Mouse (Mus musculus) C2C12 (cell line): ENCODE results near the gene Gm11037.

ENCODE experiments used
- CTCF ChIP-seq: IDR thresholded peaks from one replicate; pipeline ENCODE4 v1.5.1; 2011; ENCODE audit not compliant: control insufficient read depth, insufficient read depth, insufficient read length
- FOSL1 ChIP-seq: IDR thresholded peaks from one replicate; pipeline ENCODE4 v1.8.0; 2011; ENCODE audit warnings: mild to moderate bottlenecking, low read length; ENCODE audit not compliant: poor library complexity, insufficient read depth, severe bottlenecking
- MYOD1 ChIP-seq: IDR thresholded peaks from one replicate; pipeline ENCODE4 v1.6.1; 2011; ENCODE audit warnings: low read depth; ENCODE audit not compliant: control insufficient read depth, insufficient read length
- MYOG ChIP-seq: IDR thresholded peaks from one replicate; pipeline ENCODE4 v1.6.1; 2011; ENCODE audit not compliant: control insufficient read depth, insufficient read length; ENCODE audit errors: extremely low read depth
- USF1 ChIP-seq: IDR thresholded peaks from one replicate; pipeline ENCODE4 v1.6.1; 2011; ENCODE audit warnings: low read depth, mild to moderate bottlenecking, control low read depth, moderate library complexity

GRCm38 (mm10) chr2:131097087-131097486, 36.2 kb upstream of the Gm11037 start:
- TF ChIP-seq MYOG (no peak), CTCF (no peak), USF1 (no peak), FOSL1 (no peak), MYOD1 (no peak)
